Mouse (Mus musculus) right cerebral cortex, postnatal 10 days (tissue): ENCODE measurements around the gene Uimc1.
"Not testable (repeated sequence)": the region's sequence is repeated elsewhere in the genome, so short reads cannot be mapped to it uniquely, and the experiment has no call there.

Experiments used
- DNase-seq, 2 experiments: peaks; one replicate each; pipeline ENCODE4 v3.0.0; 2021; ENCODE audit warnings: low spot score in 2 of 2

The Uimc1 gene

GRCm38 (mm10) chr13:55099726-55100478 is at the start of gene Uimc1:
Gene Uimc1, minus strand, starts transcription at chr13:55100300.
- peak; percentile 91 to 92 for DNase-seq

GRCm38 (mm10) chr13:55140271-55140670 is 40.2 kb upstream of the Uimc1 start:
- no peak for DNase-seq

- DNase-seq = no peak
These were observed 35.3 kb upstream of the Uimc1 start for GRCm38 (mm10) chr13:55135382-55135781.

GRCm38 (mm10) chr13:55133448-55133847 is 33.3 kb upstream of the Uimc1 start, which contains the start of gene Gm17617:
Gene Gm17617, minus strand, starts transcription at chr13:55133548.
- no peak for DNase-seq

- no peak for DNase-seq
These were observed 24.8 kb upstream of the Uimc1 start for GRCm38 (mm10) chr13:55124903-55125302.

- no peak for DNase-seq
These were observed 14.3 kb upstream of the Uimc1 start for GRCm38 (mm10) chr13:55114375-55114774.

GRCm38 (mm10) chr13:55107694-55108093 is 7.6 kb upstream of the Uimc1 start:
- DNase-seq = peak; percentile 26 to 39

GRCm38 (mm10) chr13:55107116-55107515 is 7.0 kb upstream of the Uimc1 start:
- DNase-seq = no peak

- DNase-seq = peak; percentile 22 to 28
These were observed 6.0 kb upstream of the Uimc1 start for GRCm38 (mm10) chr13:55105953-55106691.

GRCm38 (mm10) chr13:55105045-55105952 is 5.2 kb upstream of the Uimc1 start, which contains the start of gene Zfp346:
Gene Zfp346, plus strand, starts transcription at chr13:55105311.
- peak; percentile 97 to 98 for DNase-seq

- no peak for DNase-seq
These were observed 3.3 kb upstream of the Uimc1 start for GRCm38 (mm10) chr13:55103351-55103750.

- no peak for DNase-seq
These were observed 2.3 kb upstream of the Uimc1 start for GRCm38 (mm10) chr13:55102366-55102765.

GRCm38 (mm10) chr13:55101627-55102026 is 1.5 kb upstream of the Uimc1 start:
- no peak for DNase-seq

- peak; percentile 28 to 54 for DNase-seq
These were observed 904 bp downstream of the Uimc1 start for GRCm38 (mm10) chr13:55099066-55099725.

GRCm38 (mm10) chr13:55097841-55098240 is 2.3 kb downstream of the Uimc1 start:
- DNase-seq = not testable (repeated sequence)

GRCm38 (mm10) chr13:55092588-55092987 is 7.5 kb downstream of the Uimc1 start:
- DNase-seq = no peak

- no peak for DNase-seq
These were observed 24.5 kb downstream of the Uimc1 start for GRCm38 (mm10) chr13:55075597-55075996.

- DNase-seq = no peak
These were observed 28.8 kb downstream of the Uimc1 start for GRCm38 (mm10) chr13:55071322-55071721.

- DNase-seq = no peak
These were observed 30.4 kb downstream of the Uimc1 start for GRCm38 (mm10) chr13:55069719-55070118.

- no peak for DNase-seq
These were observed 36.8 kb downstream of the Uimc1 start for GRCm38 (mm10) chr13:55063276-55063675.

- DNase-seq = no peak
These were observed 42.1 kb downstream of the Uimc1 start for GRCm38 (mm10) chr13:55058042-55058441.
